18 mouse cellular contexts compared by ENCODE assay signal in the genomic region with DNA sequence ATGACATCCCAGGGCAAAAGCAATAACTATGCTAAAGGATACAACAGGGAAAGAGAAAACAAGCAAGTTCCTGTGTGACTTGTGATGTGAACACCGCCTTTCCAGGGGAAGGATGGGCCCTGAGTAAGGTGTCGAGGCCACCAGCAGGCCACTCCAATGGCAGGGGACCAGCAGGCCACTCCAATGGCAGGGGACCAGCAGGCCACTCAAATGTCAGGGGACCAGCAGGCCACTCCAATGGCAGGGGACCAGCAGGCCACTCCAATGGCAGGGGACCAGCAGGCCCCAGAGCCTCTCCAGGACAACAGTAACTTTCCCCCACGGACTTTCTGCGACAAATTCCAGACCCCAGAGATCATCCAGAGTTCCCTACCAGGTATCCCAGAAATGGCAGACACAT. TPM values are rescaled to one million over a fixed set of nuclear protein-coding genes. Genes with fewer than 3 reads are reported as not detected.
"Had no signal": no experiment of that assay in that cellular context is flagged by ENCODE, and none has a peak within 500 bp of the region (broad histone marks: within the 10 kb centered on the region; RNA-seq: fewer than 3 reads in every experiment).

No protein-coding gene starts in this region.

- H3K9ac ChIP-seq: limb, embryonic 15.5 days; liver, embryonic 12.5 days; lung, embryonic 14.5 days; neural tube, embryonic 15.5 days had no signal

- H3K36me3 ChIP-seq: limb, embryonic 15.5 days; liver, embryonic 12.5 days; midbrain, embryonic 10.5 days; neural tube, embryonic 15.5 days had no signal

- DNase-seq: kidney, postnatal 14 days; lung, embryonic 14.5 days; lung, postnatal 10 days; lung, postnatal 4 days; midbrain, embryonic 14.5 days; spleen, adult 18-20 months; thymus, adult 18-20 months; thymus, postnatal 14 days had no signal

- H3K4me1 ChIP-seq: liver, embryonic 12.5 days; neural tube, embryonic 15.5 days had no signal

- H3K27me3 ChIP-seq: limb, embryonic 15.5 days; liver, embryonic 12.5 days; neural tube, embryonic 15.5 days had no signal

- H3K9me3 ChIP-seq: limb, embryonic 15.5 days; liver, embryonic 12.5 days; midbrain, embryonic 10.5 days; neural tube, embryonic 15.5 days had no signal

- H3K4me3 ChIP-seq: left cerebral cortex, adult 2 months; limb, embryonic 15.5 days; liver, embryonic 12.5 days; midbrain, embryonic 10.5 days; myocyte; neural tube, embryonic 15.5 days had no signal

- H3K4me2 ChIP-seq: limb, embryonic 15.5 days; liver, embryonic 12.5 days; lung, embryonic 14.5 days; neural tube, embryonic 15.5 days had no signal

- H3K27ac ChIP-seq: left cerebral cortex, adult 2 months; limb, embryonic 15.5 days; liver, embryonic 12.5 days; midbrain, embryonic 10.5 days; neural tube, embryonic 15.5 days had no signal

- ATAC-seq: liver, embryonic 12.5 days had no signal

RNA-seq across cellular contexts. Expression of a gene that starts 2.3 kb away (rescaled TPM):
- total RNA-seq: layer of hippocampus, postnatal 25 days had no signal
- polyA plus RNA-seq: limb, embryonic 11.5 days; liver, embryonic 12.5 days; liver, embryonic 16.5 days; lung, embryonic 14.5 days; midbrain, embryonic 10.5 days; myocyte; neural tube, embryonic 11.5 days had no signal
